Mouse (Mus musculus): Measurements from ENCODE around the gene Olfr437.
"Not testable (repeated sequence)": the region's sequence is repeated elsewhere in the genome, so short reads cannot be mapped to it uniquely, and the experiment has no call there.

The Olfr437 gene

DNA sequence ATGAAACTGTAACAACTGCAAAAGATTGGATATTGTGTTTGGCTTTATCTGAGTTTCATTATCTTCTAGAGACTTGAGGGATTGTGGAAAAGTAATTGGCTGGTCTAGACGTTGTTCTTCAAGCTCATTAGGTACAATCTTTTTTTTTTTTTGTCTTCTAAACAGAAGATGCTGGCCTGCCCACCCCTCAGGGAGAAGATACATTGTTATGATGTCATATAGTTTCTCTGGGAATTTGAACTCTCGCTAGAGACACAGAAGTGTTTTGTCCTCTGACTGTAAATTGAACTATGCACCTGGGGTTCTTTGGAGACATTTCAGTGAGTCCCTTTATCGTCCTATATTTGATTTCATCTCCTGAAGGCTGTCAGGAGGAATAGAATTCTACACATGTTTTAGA, at the start of gene Olfr437:
Gene Olfr437 (plus strand): TSS at position 301 of the 400 bp plus-strand sequence.
- no peak for DNase-seq

DNA sequence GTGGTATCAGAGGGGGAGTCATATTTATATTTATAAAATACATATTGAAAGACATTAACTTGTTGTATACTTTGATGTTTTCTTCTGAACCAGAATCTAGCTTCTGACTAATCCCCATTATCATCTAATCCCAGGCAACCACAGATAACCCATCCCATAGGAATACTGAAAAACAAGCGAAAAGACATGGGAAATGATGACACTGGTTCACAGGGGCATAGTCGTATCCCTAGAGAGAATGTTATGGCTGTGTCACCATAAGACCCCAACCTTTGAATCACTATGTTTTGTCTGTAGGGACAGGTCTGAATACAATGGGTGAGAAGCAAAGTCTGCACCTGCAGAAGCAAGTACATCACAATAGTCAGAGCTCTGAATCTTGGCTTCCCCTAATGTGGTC, 16.8 kb upstream of the Olfr437 start, which contains the start of gene Olfr237-ps1:
Gene Olfr237-ps1 (plus strand): TSS at position 301 of the 400 bp plus-strand sequence.
- DNase-seq: not testable (repeated sequence)

- no peak for DNase-seq
These were observed 3.6 kb upstream of the Olfr437 start for GRCm38 (mm10) chr6:43159502-43159901.

DNA sequence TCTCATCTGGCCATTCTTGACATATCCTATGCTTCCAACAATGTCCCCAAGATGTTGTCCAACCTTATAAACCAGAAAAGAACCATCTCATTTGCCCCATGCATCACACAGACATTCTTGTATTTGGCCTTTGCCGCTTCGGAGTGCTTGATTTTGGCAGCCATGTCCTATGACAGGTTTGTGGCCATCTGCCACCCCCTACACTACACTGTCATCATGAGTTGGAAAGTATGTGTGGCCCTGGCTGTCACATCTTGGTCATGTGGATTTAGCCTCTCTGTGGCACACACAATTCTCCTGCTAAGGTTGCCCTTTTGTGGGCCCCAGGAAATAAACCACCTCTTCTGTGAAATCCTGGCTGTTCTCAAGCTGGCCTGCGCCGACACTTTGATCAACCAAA, 4.2 kb downstream of the Olfr437 start:
- DNase-seq: no peak

GRCm38 (mm10) chr6:43171840-43172239, 8.8 kb downstream of the Olfr437 start, which contains the start of gene Olfr13:
TSS of gene Olfr13 (plus strand) at chr6:43172140.
- no peak for DNase-seq

DNA sequence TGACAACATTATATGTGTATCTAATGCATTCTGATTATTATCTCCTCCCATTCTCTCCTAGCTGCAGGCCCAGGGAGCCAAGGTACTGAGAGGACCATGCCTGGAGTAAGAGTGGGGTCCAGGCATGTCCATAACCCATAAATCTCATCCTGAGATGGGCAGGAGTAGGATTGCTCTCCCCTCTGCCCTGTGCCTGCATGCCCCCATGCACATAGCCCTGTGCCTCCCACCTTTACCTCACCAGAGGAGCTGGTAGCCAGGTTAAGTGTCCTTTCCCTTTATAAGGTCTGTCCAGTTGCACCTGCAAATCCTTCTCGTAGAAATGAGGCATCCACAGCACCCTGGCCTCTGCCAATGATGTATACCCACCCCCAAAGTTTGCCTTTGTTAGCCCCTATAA, 15.0 kb downstream of the Olfr437 start:
- no peak for DNase-seq

DNA sequence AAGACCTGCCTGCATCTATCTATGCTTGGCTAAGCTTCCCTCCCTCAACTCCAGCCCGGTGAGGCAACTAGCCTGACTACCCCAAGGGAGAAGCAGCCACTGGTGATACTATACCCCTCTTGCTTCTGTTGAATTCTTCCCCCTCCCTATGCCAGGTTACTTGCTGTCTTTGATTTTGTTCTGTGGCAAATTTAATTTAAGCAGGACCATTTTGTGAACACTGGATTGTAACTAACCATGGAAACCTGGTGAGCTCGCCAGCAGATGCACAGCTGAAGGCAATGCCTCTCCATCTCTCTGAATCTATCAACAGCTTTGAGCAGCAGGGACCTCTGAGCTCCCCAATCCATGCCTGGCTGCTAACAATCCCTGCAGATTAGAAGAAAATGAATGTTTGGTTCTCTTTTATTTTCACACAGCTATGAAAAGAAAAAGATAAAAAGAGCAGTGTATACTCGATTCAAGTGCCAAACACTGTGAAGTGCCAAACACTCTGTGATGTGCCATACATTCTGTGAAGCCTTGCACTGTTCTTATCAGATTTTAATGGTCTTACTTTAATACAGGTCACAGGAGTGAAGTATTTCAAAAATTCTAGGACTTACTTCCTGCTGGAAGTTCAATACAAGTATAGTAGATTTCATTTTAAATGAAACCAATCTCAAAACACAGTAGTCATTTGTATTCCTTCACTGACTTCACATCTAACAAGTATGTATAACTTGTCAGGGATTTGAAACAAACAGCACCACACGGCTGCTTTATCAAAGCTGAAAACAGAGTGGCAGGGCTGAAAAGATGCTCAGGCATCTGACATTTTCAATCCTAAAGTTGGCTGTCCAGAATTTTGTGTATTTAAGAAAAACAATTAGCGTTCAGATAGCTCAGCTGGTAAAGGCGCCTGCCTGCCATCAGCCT, 15.8 kb downstream of the Olfr437 start:
- DNase-seq: no peak

DNA sequence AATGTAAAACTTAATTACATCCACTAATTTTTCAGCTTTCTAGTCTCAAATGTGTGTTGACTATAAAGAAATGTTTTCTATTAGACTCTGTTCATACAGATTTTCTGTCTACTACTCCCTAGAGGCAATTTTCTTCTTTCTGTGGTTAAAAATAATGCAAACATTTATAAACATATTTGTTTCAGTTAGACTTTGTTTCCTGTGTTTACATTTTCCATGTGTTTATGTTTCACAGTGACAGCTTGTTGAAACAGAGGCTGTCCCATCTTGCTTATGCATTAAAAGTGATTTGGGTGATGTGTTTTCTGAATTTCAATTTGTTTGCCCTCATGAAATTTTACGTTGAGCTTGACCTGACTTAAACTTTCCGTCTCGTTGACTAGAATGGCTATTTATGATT, 27.9 kb downstream of the Olfr437 start:
- DNase-seq: no peak

DNA sequence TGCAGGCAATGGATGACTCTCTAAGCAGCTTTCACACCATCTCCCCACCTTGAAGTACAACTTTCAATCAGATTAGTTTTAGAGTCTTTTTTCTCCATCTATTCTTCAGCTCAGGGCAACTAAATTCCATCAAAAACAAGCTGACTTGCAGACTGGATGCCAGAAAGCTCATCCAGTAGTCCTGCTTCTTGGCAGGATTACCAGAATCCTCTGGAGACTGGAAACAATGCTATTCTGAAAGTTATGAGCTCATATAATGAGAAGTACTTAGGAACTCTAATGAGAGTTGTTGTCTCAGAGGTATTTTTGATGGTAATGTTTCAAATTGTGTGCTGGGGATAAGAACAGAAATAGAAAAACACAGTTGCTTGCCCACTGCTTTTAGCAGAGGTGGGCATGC, 33.7 kb downstream of the Olfr437 start, which contains the start of gene Olfr435:
Gene Olfr435 (plus strand): TSS at position 366 of the 400 bp plus-strand sequence.
- no peak for DNase-seq

DNA sequence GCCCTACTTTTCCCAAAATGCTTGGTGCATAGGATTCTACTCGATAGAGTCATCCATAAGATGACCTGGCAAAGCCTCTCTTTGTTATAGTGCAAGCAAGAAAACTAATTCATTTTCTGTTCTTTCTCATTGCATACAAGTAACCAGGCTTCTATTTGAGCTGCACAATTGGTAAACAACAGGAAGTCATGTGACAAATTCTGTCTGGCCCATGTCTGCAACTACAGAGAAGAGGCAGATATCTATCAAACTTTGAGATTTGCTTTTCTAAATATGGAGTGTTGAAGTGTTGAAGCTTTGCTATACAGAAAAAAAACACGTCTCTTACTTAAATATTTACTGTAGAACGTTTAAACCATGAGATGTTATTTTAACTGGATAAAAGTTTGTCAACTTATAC, 35.0 kb downstream of the Olfr437 start:
- DNase-seq: no peak

DNA sequence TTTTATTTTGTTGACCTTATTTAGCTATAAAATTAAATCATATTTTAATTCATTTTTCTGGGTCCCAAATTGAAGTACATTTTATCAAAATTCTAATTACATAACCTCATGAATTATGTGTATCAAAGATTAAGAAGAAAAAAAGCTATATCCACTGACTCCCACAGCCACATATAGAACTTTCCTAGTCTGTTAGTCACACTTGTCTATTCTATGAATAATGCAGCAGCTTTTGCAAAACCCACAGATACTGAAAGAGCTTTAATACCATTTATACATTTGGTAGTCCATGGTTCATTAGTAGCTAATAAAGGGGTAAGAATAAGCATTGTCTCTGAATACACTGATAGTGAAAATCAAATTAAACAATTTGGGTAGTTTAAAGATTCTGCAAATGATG, 39.7 kb downstream of the Olfr437 start:
- DNase-seq: no peak

DNA sequence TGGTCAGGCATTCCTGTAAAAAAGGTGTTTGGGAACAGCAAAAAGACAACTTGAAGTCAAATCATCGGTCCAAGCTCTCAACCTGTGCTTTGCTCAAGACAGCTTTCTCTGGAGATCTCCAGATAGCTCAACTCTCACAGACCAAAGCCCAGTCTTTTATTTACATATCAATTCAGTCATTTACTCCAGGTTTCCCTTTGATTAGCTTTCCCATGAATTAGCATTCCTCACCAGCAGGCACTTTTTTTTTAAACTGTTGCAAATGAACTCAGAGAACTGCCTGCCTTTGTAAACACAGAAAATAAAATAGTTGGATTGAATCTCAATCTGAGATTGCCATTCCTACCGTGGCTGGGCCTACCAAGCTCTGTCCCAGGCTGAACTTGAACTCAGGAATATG, 42.3 kb downstream of the Olfr437 start:
- DNase-seq: no peak

DNA sequence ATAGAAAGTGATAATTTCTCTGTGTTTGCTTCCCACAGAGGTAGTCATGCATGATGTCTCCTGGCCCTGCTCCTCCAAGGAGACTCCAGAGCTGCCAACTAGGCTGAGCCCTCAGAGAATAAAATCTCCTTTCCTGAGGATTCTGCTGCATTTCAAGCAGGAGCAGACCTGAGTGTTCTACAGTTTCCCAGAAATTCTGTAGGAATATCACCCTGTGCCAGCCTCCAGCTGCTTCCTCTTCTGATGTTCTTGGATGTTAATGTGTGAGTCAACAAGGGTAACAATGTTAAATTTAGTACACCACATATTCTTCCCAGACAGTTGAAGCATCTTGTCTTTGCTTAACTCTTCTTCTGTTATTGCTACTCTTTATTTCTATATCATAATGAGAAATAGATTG, 49.8 kb downstream of the Olfr437 start, which contains the start of gene Olfr434:
Gene Olfr434 (plus strand): TSS at position 149 of the 400 bp plus-strand sequence.
- not testable (repeated sequence) for DNase-seq
